Mouse (Mus musculus) embryonic fibroblast, embryonic 13.5 days (primary cell): Measurements from ENCODE around the gene Clic4.

Source experiments
- CTCF ChIP-seq: IDR thresholded peaks from 2 replicates; pipeline ENCODE4 v1.5.1; 2011; ENCODE audit warnings: mild to moderate bottlenecking, control low read depth, low read length, moderate library complexity, borderline replicate concordance; ENCODE audit not compliant: insufficient read depth
- POLR2A ChIP-seq: IDR thresholded peaks from 2 replicates; pipeline ENCODE4 v1.6.1; 2011; ENCODE audit warnings: low read depth, mild to moderate bottlenecking, control low read depth, low read length, moderate library complexity

GRCm38 (mm10) chr4:135205254-135205653 lies 67.4 kb downstream of the Clic4 start:
- TF ChIP-seq POLR2A (no peak), CTCF (no peak)
